Mouse (Mus musculus) forelimb bud, embryonic 11.5 days (tissue): ENCODE data around the gene Svop.

Experiments
- DNase-seq: peaks from one replicate; pipeline ENCODE4 v3.0.0-alpha.2; 2012; ENCODE audit warnings: low read depth, low spot score

Svop gene

GRCm38 (mm10) chr5:113996458-113996857, 94.9 kb downstream of the Svop start:
- no peak for DNase-seq

- peak; percentile 87 for DNase-seq
Observed at GRCm38 (mm10) chr5:113993487-113994465, 97.6 kb downstream of the Svop start, which contains the start of gene Ssh1. Ssh1 (minus strand) TSS chr5:113993894.

DNA sequence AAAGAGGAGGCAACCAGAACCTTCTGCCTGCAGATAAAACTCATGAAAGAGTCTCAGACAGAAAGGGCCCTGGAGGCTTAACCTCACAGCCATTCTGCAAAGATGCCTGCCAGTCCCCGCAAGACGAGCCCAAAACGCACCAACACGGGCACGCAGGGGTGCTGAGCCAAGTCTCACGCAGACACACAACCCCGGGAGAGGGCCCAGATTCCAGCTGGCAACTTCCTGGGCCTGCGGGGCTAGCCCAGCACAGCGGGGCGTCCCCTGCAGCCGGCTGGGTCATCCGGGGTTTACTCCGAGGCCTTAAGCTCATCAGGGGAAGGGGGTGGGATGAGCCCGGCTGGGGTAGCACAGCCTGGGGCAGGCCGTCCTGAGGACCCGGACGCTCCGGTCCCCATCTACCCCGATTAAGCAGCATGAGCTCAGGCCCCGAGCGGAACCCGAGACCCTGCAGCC, 98.3 kb downstream of the Svop start:
- DNase-seq = peak; percentile 54

DNA sequence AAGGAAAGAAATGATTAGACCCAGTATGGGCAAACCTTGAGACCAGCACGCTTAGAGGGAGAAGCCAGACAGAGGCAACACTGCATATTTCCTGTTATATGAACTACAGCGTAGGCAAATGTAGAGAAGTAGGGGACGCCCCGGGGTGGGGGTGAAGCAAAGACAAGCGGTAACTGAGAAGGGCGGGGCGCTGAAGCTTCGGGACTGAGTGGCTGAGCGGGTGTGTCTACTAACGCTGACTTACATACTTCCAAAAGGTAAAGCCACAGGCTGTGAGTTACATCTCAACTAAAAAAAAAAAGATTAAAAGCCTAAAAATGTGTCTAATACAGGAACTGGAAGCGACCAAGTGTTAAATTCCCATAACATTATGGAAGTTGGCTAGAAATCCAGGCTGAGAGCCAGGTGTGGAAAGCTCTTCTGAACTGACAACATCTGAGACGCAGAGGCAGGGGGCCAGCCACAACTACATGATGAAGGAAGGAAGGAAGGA, 99.0 kb downstream of the Svop start:
- no peak for DNase-seq

GRCm38 (mm10) chr5:113991141-113991540, 100.2 kb downstream of the Svop start:
- DNase-seq = no peak

DNA sequence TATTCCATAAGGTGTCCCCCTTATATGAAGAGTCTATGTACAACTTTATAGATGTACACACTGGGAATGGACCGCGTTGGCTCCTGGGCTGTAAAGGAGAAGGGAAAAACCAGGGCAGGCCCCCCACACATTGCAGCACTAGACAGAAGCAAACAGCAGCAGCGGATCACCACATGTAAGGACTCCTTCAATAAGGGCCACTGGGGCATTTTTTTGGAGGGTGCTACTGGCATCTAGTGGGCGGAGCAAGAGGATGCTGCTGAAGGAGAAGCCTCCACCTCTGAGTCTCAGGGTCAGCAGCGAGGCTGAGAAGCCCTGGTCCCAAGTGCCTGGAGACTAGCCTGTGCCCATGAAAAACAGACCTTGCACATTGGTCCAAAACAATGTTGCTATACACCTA, 100.8 kb downstream of the Svop start:
- no peak for DNase-seq

- DNase-seq = no peak
Observed at GRCm38 (mm10) chr5:113989437-113990024, 101.8 kb downstream of the Svop start.

DNA sequence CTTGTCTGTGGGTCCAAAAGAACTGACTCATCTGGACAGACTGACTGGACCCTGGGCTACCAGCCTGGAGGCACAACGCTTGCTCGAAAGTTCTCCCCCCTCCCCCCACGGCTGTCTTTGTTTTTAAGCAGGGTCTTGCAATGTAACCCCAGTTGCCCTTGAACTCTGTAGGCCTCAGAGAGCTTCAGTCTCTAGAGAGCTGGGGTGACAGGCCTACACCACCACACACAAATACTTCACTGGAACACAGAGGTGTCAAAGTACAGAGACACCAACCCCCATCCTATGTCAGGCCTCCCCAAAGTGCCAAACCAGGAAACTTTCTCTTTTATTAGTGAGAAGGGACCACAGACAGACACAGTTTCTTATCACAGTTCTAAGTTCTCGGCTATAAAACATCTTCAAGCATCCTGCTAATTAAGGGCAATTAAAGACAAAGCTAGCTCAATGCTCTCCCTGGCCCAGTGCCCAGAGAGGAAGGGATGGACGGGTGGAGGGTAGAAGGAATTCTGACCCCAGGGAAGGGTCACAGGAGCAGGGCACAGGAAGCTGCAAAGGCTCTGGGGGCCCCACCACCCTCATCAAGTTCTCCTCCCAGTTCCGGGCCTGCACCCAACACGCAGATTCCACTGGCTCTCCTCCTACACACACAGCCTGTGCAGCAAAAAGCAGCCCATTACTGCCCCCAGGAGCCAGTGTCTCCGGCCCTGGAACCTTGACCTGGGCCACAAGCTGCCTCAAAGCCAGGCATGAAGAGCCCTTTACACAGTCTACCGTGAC, 105.0 kb downstream of the Svop start:
- DNase-seq = no peak

- DNase-seq = no peak
Observed at GRCm38 (mm10) chr5:113985737-113986136, 105.6 kb downstream of the Svop start.

- DNase-seq = no peak
Observed at GRCm38 (mm10) chr5:113984025-113984740, 107.2 kb downstream of the Svop start.

GRCm38 (mm10) chr5:113983541-113983940, 107.8 kb downstream of the Svop start:
- DNase-seq = no peak

DNA sequence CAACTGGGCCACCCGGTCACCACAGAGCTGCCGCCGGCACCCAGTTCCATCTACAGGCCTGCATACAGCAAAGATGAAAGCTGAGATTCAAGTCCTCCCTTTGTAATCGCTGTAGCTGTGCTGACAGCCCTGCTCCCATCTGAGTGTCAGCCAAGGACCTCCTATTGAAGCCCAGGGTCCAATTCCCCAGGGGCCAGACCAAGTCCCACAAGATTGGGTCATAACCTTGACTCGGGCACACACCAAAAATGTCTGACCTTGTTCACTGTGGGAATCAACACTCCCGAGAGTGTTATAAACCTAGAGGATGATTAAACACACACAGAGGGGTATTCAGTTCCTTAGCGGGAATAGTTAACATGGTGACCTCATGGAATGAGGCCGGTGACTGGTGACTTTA, 109.5 kb downstream of the Svop start:
- no peak for DNase-seq

DNA sequence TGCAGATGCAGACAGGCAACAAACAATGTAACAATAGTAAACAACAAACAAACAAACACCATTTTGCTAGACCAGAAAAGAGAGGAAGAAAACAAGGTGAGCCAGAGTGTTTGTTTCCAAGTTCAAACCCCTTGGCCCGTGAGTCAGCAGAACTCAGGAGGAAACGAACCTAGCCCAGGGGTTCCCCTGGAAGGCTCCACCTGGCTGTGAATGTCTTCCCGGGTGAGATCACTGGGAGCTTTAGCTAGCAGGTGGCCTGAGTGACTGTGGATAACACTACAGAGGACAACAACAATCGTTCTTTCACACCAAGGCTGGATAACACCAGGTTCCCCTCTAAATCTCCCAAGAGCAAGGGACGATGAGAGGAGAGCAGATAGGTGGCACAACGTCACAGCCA, 110.2 kb downstream of the Svop start:
- DNase-seq = no peak

- no peak for DNase-seq
Observed at GRCm38 (mm10) chr5:113980511-113980910, 110.9 kb downstream of the Svop start.

DNA sequence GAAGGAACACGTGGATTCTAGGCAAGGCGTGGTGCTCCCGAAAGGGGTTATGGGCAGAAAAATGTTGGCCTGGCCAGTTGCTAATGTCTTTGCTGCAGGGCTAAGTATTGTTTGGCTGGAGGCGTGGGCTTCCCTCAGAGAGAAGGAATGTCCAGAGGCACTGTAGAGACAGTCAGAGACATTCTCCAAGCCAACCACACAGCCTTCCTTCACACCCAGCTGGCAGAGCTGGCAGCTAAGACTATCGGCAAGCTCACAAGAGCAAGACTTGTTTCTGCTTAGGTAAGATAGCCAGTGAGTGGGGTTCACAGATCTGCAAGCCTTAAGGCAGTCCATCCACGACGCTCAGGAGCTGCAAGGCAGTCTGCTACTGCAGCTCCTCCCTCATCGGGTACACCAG, 114.1 kb downstream of the Svop start:
- DNase-seq = no peak
